Mouse (Mus musculus) lung, adult 2 months (tissue): ENCODE measurements around the gene Pabpn1l.

Experiments
- CTCF ChIP-seq: fragments of 200-500 bp; IDR thresholded peaks from 2 replicates; pipeline ENCODE4 v1.5.1; 2011; ENCODE audit warnings: mild to moderate bottlenecking, low read length, control low read depth; ENCODE audit not compliant: insufficient read depth
- POLR2A ChIP-seq: fragments of 200-500 bp; IDR thresholded peaks from 2 replicates; pipeline ENCODE4 v1.6.1; 2011; ENCODE audit warnings: low read depth, mild to moderate bottlenecking, control low read depth, low read length, borderline replicate concordance; ENCODE audit errors: extremely low read depth

- TF ChIP-seq POLR2A (no peak), CTCF (no peak)
Observed at GRCm38 (mm10) chr8:122636803-122637175, 14.2 kb upstream of the Pabpn1l start.
